Mouse (Mus musculus) gastrocnemius, adult 18-20 months (tissue): ENCODE data around the gene Gata2. TPM values are rescaled to one million over a fixed set of nuclear protein-coding genes. Genes with fewer than 3 reads are reported as not detected.
A peak's percentile ranks its signal among the peaks of the same experiment; 100 is the strongest.
"Not testable (repeated sequence)": the region's sequence is repeated elsewhere in the genome, so short reads cannot be mapped to it uniquely, and the experiment has no call there.

Experiments used
- DNase-seq: peaks from one replicate; pipeline ENCODE4 v3.0.0; 2021; ENCODE audit warnings: low spot score
- long read RNA-seq, 2 experiments: library from polyadenylated mRNA; stranded (forward); transcript quantifications; one replicate each; pipeline ENCODE4 v2.0.0; 2021
- total RNA-seq, 2 experiments: library from RNA; stranded (reverse); gene quantifications; 2 replicates each; pipeline ENCODE4 v1.2.3; 2021

Gene Gata2
- total RNA-seq: 1 to 10 TPM; 5.7 to 6.6 TPM
- long read RNA-seq, experiment 1, transcript Gata2-201 (6 exons, 3,571 nt): major isoform, 11 of 12 reads
- long read RNA-seq, experiment 1, partial matches to known transcripts: 0 of 12 reads
- long read RNA-seq, experiment 1, other reads (novel, unspliced or antisense): 1 of 12 reads
- long read RNA-seq, experiment 2, transcript Gata2-201 (6 exons, 3,571 nt): major isoform, 9 of 9 reads
- long read RNA-seq, experiment 2, partial matches to known transcripts: 0 of 9 reads
- long read RNA-seq, experiment 2, other reads (novel, unspliced or antisense): 0 of 9 reads

DNA sequence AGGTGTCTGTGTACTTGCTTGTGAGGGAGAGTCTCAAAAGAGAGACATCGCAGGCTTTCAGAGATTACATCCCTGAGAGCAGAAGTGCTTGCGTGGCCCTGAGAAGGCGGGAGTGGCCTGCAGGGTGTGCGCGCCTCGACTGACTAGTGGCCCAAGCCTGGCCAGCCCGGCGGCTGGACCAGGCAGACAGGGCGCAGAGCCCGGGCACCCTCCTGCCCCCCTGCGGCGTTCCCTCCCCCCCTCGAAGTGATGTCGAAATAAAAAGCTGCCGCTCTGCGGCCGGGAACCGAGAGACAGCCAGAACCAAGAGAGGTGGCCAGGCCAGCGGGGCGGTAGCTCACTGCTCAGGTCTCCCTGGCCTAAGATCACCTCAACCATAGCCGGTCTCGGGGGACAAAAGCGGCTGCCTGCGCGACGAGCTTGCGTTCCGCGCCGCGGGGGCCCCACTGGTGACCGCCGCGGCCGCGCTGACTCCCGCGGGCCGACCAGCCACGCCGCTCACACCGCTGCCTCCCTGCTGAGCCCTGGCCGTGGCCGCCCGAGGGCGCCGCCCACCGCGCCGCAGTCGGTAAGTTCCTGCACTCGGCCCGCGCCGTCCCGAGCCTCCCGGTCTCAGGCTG lies at the start of gene Gata2:
Gene Gata2, plus strand, starts transcription at position 459 of the 620 bp plus-strand sequence.
- DNase-seq: no peak

DNA sequence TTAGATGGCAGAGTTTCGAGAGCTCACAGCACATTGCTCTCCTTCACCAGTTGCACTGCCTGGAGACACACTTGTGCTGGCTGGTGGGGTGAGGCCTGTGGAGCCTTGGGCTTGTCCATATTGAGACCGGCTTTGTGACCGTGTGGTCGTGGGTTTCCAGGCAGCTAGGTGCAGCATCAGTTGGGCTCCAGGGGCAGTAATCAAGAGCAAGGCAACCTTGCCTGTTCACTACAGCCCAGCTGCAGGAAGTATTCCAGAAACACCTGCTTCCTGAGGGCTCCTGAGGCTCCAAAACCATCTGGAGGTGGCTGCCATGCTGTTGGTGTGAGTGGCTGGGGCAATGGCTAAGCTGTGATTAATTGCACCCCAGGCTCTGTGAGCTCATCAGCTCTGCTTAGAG lies 47.9 kb upstream of the Gata2 start:
- DNase-seq: no peak

DNA sequence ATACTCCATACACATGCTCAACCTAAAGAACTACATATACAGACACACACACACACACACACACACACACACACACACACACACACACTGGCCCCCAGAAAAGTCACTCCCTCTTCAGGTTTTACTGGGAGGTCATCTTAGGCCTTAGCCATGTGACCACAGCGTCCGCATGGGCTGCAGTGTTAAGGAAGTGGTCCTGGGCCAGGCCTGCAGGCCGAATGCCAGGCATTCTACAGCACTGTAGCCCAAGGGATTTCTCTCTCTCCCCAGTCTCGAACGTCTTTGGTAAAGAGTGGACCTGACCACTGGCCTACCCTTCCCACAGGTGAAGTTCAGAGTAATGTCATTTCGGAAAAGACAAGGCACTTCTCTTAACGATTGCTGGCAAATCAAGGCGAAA lies 47.1 kb upstream of the Gata2 start:
- no peak for DNase-seq

DNA sequence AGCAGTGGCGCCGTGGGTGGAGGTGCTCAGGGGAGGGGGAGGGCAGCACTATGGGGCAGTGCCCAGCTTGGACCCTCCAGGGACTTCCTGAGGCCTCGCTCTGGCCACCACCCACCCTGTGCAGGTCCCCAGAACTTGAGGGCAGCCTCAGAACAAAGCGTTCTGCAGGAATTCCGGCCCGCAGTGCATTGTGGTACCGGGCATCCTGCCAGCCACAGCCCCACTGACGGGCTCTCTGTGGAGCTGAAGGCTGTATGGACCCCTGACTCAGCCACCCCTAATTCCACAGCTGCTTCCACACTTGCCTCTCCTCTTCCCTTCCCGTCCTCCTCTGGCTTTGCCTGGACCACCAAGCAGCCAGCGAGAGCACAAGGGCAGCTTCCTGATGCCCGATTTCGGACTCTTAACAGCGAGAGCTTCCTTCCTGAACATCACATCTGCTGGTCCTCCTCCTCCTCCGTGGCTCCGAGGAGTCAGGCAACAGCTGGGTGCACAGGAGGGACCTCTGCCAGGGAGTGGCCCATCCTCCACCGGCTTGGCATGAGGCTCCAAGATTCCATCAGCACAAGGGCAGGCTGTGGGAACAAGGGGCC lies 46.2 kb upstream of the Gata2 start:
- peak; percentile 12 for DNase-seq

DNA sequence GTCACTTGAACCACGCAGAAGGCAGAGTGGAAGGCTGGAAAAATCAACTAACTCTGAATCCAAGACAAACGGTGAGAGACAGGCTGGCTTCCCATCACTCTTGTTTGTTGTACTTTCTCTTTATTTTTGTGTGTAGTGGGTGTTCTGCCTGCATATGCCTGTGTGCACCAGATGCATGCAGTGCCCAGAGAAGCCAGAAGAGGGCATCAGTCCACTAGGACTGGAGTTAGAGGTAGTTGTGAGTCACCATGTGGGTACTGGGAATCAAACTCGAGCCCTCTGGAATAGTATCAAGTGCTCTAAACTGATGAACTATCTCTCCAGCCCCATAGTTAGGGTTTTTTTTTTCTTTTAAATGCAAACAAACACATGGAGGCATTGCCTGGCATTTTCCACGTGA lies 42.4 kb upstream of the Gata2 start:
- no peak for DNase-seq

DNA sequence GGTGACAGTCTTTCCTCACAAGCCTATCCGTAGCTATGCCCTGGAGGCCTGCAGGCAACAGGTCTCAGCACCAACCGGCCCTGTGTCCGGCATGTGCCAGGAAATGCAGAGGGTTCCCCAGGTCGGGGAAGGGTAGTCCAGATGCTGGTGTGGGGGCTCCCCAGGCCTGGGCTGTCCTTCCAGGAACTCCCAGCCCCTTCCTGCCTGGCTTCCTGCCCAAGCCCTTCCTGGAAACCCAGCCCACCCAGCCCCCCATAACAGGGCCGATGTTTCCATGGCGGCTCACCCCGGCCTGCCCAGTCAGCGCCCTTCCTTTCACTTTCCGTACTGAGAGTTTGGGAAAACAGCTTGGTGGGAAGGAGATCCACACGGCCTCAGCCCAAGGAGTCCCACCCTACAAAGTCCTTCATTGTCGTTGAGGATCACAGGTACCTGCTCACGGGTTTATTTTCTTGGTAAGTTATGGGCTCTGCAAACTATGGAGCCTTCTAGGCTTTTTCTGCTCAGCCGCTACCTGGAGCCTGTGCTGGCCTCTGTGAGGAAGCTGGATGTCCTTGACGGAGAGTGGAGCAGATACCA lies 41.5 kb upstream of the Gata2 start:
- peak; percentile 9 for DNase-seq

DNA sequence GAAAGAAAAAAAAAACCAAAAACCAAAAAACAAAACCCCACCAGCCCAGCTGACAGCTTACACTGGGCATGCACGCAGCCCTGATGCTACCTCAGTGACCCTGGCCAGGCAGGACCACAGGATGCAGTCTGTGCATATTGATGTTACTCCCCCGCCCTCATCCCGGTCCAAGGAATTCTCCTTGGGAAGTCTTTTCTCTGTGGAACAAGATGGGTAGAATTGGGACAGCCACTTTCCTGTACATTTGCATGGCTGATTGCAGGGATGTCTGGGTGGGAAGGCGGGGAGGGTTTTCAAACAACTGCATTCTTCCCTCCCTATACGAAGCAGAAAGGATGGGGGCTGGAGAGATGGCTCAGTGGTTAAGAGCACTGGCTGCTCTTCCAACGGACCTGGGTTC lies 40.7 kb upstream of the Gata2 start:
- DNase-seq: no peak

DNA sequence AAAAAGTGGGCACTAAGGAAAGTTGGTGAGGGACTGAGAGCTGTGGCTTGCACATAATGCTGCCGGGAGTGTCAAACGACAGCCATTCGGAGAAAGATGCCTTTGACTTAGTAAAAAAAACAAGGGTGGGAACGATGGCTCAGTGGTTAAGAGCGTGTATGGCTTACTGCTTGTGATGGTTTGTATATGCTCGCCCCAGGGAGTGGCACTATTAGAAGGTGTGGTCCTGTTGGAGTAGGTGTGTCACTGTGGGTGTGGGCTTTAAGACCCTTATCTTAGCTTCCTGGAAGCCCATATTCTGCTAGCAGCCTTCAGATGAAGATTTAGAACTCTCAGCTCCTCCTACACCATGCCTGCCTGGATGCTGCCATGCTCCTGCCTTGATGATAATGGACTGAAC lies 38.1 kb upstream of the Gata2 start:
- not testable (repeated sequence) for DNase-seq

DNA sequence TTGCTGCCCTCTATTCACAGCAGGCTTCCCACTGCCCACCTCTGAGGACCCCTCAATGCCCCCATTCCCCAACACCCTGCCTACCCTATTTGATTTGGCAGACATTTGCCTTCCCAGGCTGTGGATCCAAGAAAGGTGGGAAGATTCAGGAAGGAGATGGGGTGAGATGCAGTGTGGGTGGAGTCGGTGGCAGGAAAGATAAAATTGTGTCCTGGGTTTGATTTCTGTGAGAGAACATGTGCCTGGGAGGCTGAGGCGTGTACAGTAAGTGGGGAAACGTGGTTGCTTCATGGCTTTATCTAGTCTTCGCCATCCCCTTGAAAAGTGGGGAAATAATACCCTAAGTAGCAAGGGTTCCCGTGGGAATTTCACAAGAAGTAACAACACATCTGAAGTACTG lies 34.9 kb upstream of the Gata2 start:
- DNase-seq: no peak

DNA sequence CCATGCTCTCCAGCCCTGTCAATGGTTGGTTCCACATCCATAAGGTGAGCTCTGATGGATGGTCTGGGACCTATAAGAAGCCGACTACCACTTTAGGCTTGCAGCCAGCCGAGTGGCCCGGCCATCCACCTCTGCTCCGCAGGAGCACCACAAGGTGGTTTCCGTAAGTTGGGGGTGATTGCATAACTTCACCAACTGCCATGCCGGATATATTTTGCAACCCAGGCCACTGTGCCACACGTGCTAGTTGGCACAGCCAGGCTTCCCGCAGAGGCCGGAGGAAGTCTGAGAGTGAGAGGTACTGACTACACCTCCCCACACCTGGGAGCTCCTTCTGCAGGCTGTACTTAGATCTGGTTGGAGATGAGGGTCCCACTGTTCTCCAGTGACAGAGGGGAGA lies 27.6 kb upstream of the Gata2 start:
- DNase-seq: no peak

DNA sequence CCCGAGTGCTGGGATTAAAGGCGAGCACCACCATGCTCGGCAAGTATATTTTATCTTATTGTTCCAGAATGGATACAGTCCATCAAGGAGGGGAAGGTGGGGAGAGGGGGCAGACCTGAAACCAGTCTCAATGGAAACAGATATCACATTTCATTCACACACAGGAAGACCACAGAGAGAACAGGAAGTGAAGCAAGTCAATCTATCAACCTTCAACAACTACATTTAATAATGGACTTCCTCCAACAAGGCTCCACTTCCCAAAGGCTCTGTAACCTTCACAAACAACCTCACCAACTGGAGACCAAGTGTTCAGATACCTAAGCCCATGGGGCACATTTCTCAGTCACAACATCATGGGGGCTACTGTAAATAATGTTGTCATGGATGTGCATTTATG lies 19.5 kb upstream of the Gata2 start:
- no peak for DNase-seq

DNA sequence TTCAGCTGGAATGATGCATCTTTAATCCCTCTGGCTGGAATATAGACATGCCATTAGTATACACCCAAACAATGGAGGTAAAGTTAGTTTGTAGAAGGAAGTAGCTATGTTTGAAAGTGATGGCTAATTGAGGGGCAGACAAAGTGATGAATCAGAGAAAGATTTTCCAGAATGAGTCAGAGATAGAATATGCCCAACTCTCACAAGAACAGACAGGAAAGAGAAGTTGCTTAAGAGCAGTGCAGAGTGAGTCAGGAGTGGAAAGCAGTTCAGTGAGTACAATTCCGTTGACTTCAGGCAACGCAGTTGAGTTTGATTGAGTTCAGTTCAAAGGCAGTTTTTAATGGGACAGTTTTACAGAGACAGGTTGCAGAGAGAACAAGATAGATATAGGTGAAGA lies 19.0 kb upstream of the Gata2 start:
- no peak for DNase-seq

DNA sequence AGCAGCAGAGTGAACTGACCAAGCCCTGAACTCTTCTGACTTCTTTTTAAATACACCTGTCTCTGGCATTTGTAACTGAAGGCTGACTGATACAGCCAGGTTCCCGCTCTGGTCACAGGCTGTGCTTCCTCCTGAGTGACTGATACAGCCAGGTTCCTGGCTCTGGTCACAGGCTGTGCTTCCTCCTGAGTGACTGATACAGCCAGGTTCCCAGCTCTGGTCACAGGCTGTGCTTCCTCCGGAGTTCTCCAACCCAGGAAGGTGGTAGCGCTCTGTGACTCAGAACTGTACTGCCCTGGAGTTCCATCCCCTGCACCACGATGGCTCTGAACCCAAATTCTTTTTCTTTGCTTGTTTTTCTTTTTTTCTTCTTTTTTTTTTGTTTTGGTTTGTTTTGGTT lies 9.0 kb upstream of the Gata2 start:
- no peak for DNase-seq

DNA sequence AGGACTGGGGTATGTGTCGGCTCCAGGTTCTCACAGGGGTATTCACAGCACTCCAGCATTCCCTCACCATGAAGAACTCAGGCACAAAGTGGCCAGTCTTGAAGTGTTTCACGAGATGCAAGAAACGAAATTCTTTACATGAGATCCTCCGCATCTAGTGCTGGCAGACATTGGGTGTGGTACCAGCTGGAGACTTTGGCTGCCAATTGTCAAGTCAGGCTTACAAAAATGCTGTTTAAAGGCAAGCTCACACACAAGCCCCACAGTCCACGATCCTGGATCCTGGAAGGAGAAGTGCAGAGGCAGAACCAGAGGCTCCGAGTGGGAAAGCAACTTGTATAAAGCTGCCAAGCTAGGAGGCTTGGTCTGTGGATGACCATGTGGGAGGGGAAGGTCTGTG lies 5.5 kb upstream of the Gata2 start:
- no peak for DNase-seq

DNA sequence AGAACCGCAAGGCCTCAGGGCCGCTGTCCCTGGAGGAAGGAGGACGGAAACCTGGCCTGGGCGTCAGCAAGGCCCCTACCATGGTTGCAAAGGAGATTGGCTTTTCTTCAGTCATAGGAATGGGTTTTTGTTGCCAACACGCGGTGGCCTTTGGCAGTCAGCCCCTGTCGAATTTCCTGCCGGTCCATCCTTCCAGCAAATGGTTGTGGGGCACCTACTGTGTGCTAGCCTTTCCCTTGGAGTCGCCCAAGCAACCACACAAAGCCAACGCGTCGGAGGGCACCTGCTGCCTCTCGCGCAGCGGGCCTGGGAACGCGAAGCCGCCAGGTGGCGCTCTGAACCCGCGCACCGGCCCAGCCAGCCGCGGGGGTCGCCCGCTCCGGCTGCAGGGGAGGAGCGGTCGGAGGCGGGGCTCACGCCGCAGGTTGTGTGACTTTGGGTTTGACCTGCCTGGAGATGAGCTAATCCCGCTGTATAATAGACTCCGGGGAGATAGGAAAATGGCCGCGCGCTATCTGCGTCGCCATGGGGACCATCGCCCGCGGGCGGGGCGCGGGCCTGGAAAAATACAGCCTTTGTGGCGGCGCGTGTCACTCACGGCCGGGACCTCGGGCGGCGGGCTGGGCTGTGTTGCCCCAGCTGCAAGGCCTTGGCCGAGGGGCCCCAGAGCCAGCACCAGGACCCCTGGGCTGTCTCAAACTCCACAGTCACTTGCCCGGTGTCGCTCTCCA lies 4.2 kb upstream of the Gata2 start:
- peak; percentile 50 for DNase-seq

DNA sequence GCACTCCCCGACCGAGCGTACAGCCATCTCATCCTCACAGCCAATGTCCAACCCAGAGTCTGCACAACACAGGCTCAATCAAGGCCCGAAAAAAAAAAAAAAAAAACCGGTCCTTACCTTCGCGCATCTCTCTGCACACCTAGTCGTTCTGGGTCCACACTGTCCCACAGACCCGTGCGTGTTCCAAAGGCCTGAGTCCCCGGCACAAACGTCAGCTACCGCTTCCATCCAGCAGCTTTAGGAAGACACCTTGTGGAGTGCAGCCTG lies 3.7 kb upstream of the Gata2 start:
- DNase-seq: no peak

DNA sequence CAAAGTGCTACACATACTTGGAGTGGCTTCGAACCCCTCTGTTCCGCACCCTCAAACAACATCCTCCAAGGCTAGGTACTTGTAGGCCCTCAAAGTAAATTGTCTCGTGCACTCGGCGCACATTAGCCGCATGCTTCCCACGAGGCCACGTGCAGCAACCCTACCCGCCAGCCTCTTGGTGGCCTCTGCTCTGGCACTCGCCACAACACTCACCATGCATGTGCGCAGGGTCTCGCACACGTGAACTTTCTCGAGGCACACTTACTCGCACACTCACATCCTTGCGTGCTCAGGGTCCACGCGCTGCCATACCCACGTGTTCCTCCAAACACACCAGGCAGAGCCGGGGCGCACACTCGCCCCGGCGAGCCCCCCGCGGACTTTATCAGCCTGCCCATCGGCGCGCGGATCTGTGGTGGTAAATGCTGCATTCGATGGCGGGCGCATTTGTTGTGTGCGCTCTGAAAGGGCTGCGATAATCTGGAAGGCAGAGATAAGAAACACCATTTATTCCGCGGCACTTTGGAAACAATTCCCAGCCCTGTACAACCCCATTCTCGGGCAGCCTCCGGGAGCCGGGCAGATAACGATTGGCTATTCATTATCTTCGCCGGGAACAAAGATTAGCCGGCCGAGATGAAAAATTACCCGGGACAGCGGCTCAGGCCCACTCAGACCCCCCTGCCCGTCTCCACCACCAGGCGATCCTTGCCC lies 3.2 kb upstream of the Gata2 start:
- no peak for DNase-seq

DNA sequence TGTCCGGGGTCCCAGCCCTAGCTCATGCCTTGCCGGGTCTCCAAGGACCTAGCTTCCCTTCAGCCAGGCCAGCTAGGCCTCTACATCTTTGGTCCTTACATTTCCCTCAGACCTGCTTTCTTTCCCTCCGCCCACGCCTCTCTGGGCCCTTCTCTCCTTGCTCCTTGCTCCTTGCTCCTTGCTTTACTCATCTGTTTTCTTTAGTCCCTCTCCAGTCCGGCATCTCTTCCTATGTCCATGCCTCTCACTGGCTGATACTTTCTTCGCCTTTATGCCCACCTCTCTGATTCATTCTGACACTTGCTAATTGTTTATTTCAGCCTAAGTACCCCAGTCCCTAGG lies 2.7 kb upstream of the Gata2 start:
- no peak for DNase-seq

DNA sequence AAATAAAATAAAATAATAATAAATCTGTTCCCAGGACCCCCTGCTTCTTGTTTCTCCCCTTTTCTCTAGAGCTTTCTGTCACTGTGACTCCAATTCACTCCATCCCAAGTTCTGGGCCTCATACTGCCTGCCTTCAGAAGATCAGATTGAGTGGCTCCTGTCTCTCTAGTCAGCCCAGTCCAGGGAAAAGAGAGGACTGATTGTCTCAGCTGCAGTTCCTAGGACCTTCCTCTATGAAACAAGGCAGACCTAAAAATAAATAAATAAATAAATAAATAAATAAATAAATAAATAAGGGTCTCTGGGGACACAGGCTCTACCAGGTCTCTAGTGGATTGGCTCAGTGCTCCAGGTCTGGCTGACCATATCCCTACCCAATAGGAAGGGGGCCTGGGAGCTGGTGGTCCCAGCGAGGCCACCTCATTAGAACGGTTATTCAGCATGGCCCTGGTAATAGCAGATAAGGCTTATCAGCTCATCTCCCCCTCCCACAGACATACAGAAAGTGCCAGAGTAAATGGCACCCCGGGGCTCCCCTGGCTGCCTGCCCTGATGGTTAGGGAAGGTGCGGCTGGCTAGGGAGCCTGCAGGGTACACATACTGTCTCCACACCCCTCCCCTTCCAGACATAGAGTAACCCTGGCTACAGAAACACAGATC lies 2.1 kb upstream of the Gata2 start:
- DNase-seq: no peak

DNA sequence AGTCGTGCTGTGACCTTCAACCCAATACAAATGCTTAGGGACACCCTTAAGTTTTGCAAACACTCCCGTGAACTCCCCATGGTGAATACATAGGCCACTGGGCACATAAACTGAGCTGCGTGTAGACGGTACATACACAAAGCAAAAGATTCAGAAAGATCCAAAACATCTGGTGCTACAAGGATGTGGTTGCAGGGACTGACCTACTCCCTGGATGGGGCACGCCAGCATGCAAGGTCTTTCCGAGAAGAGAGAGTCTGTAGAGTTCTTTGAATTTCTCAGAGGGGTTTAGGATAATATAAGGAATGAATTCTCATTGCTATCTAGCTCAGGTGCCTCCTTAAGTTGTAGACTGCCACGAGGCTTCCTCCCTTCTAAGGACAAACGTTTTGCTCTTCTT lies 935 bp upstream of the Gata2 start:
- no peak for DNase-seq
